Mouse (Mus musculus) megakaryocyte, embryonic 14.5 days (primary cell): ENCODE data around the gene Dpf2.

ENCODE experiments used
- FLI1 ChIP-seq: IDR thresholded peaks from 2 replicates; pipeline ENCODE4 v1.6.1; 2012; ENCODE audit warnings: low read length, inconsistent platforms, mixed read lengths
- GATA1 ChIP-seq: IDR thresholded peaks from 3 replicates; pipeline ENCODE4 v1.6.1; 2012; ENCODE audit warnings: mixed read lengths, low read length, inconsistent platforms, borderline replicate concordance

GRCm38 (mm10) chr19:5955704-5956670 lies 43.2 kb upstream of the Dpf2 start:
- no peak for TF ChIP-seq GATA1
- TF ChIP-seq FLI1: no peak
